Mouse (Mus musculus) kidney, embryonic 14.5 days (tissue): Measurements from ENCODE around the gene Olfr1123. TPM values are rescaled to one million over a fixed set of nuclear protein-coding genes. Genes with fewer than 3 reads are reported as not detected.
"Not testable (repeated sequence)": the region's sequence is repeated elsewhere in the genome, so short reads cannot be mapped to it uniquely, and the experiment has no call there.

Experiments
- ATAC-seq: fragments of 200-750 bp; cut with Nextera tagmentation; 2 replicates; pipeline ENCODE4 v1.8.0; 2017; ENCODE audit warnings: moderate number of reproducible peaks, mild to moderate bottlenecking, moderate TSS enrichment, moderate library complexity; ENCODE audit not compliant: low FRiP score, low TSS enrichment
- H3K27ac ChIP-seq: fragments of 300-500 bp; sonication (generic); 2 replicates; pipeline ENCODE4 v1.5.1; 2014; ENCODE audit warnings: low read depth, mild to moderate bottlenecking, low read length, moderate library complexity, mixed read lengths
- H3K27me3 ChIP-seq: fragments of 300-500 bp; sonication (generic); 2 replicates; pipeline ENCODE4 v1.6.1; 2014; ENCODE audit warnings: mild to moderate bottlenecking, low read length; ENCODE audit not compliant: control insufficient read depth, insufficient read depth
- H3K36me3 ChIP-seq: fragments of 300-500 bp; sonication (generic); 2 replicates; pipeline ENCODE4 v1.6.1; 2014; ENCODE audit warnings: low read length, mixed read lengths; ENCODE audit not compliant: control insufficient read depth, insufficient read depth
- H3K4me1 ChIP-seq: fragments of 300-500 bp; sonication (generic); 2 replicates; pipeline ENCODE4 v1.6.1; 2014; ENCODE audit warnings: low read length, mixed read lengths; ENCODE audit not compliant: control insufficient read depth, insufficient read depth
- H3K4me2 ChIP-seq: fragments of 300-500 bp; sonication (generic); replicated peaks from 2 replicates; pipeline ENCODE4 v1.6.1; 2014; ENCODE audit warnings: low read depth, mild to moderate bottlenecking, low read length
- H3K4me3 ChIP-seq: fragments of 300-500 bp; sonication (generic); 2 replicates; pipeline ENCODE4 v1.5.1; 2014; ENCODE audit warnings: mild to moderate bottlenecking, low read length
- H3K9ac ChIP-seq: fragments of 300-500 bp; sonication (generic); 2 replicates; pipeline ENCODE4 v1.6.1; 2014; ENCODE audit warnings: low read depth, mild to moderate bottlenecking, low read length, moderate library complexity
- H3K9me3 ChIP-seq: fragments of 300-500 bp; sonication (generic); 2 replicates; pipeline ENCODE4 v1.6.1; 2016; ENCODE audit warnings: low read length; ENCODE audit not compliant: control insufficient read depth
- WGBS: fragments of 180-500 bp; shearing (Covaris S2); extraction: QIAGEN DNeasy Blood & Tissue Kit; methylation state at CpG from one replicate; pipeline ENCODE4 v1.1.7; 2014; 5-methylcytosine and 5-hydroxymethylcytosine counted together
- polyA plus RNA-seq: library from polyadenylated mRNA; unstranded; fragments of >200 nt; fragmentation: Nextera tagmentation; extraction: Ambion mirVana; gene quantifications from 2 replicates; pipeline ENCODE4 v1.2.1, GENCODE M21; 2014

Gene Olfr1123
- not detected in 2 replicates for polyA plus RNA-seq

DNA sequence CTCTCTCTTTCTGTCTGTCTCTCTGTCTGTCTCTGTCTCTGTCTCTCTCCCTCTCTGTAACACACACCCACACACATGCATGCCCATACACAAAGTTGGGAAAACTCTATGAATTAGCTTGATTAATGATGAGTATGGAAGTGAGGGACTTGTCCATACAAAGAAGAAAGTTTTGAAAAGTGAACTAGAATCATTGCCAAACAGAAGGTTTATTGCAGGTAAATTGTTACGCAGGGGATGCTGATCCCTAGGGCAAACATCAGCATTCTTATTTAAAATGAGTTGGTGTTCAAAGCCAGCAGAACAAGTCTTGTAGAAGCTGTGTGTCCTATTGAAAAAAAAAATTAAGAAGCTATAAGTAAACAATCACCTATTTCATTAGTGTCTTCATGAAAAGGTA, at the start of gene Olfr1123:
TSS of gene Olfr1123 (plus strand) at position 301 of the 400 bp plus-strand sequence.
- no peak within 1 kb of the TSS for H3K4me2 ChIP-seq
- H3K4me1 ChIP-seq = no peaks in the 10 kb centered on the region
- H3K9ac ChIP-seq = no peak within 1 kb of the TSS
- no peak for ATAC-seq
- H3K27me3 ChIP-seq = no peaks in the 10 kb centered on the region
- H3K9me3 ChIP-seq = no peaks in the 10 kb centered on the region
- H3K27ac ChIP-seq = no peak within 1 kb of the TSS
- no peaks in the 10 kb centered on the region for H3K36me3 ChIP-seq
- no peak within 1 kb of the TSS for H3K4me3 ChIP-seq
- WGBS = 80% methylated on average over 1 of the region's 1 CpGs

DNA sequence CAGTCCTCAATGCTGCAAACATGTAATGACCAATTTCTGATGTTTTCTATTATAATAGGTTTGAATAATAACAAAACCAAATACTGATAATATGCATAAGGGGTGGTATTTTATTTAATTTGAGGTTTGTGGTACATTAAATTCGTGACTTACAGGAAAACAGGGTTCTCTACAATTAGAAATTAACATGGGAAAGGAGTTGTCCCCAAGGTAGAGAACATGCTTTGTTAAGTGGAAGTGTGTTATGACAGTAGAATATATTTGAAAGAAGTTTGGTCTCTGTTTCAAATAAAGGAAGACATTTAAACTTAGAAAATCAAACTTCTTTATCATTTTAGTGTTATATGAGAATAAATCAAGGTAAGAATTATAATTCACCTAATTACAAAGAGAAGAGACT, 46.8 kb upstream of the Olfr1123 start, which contains the start of gene Olfr1121:
TSS of gene Olfr1121 (plus strand) at position 301 of the 400 bp plus-strand sequence.
- H3K4me2 ChIP-seq = no peak within 1 kb of the TSS
- 37% methylated on average over 1 of the region's 1 CpGs for WGBS

DNA sequence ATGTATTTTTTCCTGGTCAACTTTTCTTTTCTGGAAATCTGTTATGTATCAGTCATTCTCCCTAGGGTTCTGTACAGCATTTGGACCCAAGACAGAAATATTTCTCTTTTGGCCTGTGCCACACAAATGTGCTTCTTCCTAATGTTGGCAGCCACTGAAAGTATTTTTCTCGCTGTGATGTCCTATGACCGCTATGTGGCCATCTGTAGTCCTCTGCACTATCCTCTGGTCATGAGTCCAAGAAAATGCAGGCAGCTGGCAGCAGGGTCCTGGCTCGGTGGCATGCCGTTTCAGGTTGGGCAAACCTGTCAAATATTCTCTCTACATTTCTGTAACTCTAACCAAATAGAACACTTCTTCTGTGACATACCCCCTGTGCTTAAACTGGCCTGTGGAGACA, 44.7 kb upstream of the Olfr1123 start:
- no peak overlapping the region for H3K4me3 ChIP-seq
- 97% methylated on average over 4 of the region's 4 CpGs for WGBS
- no peak overlapping the region for H3K9ac ChIP-seq
- H3K4me1 ChIP-seq = no peaks in the 10 kb centered on the region
- no peak overlapping the region for H3K4me2 ChIP-seq
- no peak for ATAC-seq
- H3K36me3 ChIP-seq = no peaks in the 10 kb centered on the region
- no peak overlapping the region for H3K27ac ChIP-seq
- H3K9me3 ChIP-seq = no peaks in the 10 kb centered on the region
- no peaks in the 10 kb centered on the region for H3K27me3 ChIP-seq

More for the DNA sequence above, 46.8 kb upstream of the Olfr1123 start, which contains the start of gene Olfr1121:
- H3K27ac ChIP-seq = no peak within 1 kb of the TSS
- no peaks in the 10 kb centered on the region for H3K27me3 ChIP-seq
- H3K9ac ChIP-seq = no peak within 1 kb of the TSS
- no peak for ATAC-seq
- H3K36me3 ChIP-seq = no peaks in the 10 kb centered on the region
- H3K4me1 ChIP-seq = no peaks in the 10 kb centered on the region
- H3K4me3 ChIP-seq = no peak within 1 kb of the TSS
- H3K9me3 ChIP-seq = no peaks in the 10 kb centered on the region

DNA sequence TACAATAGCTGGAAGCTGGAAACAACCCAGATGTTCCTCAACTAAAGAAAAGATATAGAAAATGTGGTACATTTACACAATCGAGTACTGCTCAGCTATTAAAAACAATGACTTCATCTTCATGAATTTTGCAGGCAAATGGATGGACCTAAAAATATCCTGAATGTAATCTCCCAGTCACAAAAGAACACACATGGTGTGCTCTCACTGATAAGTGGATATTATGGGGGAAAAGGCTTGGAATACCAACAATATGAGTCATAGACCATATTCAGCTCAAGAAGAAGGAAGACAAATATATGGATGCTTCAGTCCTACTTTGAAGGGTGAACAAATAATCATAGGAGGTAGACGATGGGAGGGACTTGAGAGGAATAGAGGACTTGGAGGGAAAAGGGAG, 32.5 kb upstream of the Olfr1123 start:
- 80% methylated on average over 2 of the region's 2 CpGs for whole genome bisulfite sequencing
- H3K27ac ChIP-seq = no peak overlapping the region
- no peaks in the 10 kb centered on the region for H3K27me3 ChIP-seq
- H3K4me1 ChIP-seq = no peaks in the 10 kb centered on the region
- no peaks in the 10 kb centered on the region for H3K9me3 ChIP-seq
- no peak overlapping the region for H3K4me2 ChIP-seq
- H3K9ac ChIP-seq = no peak overlapping the region
- ATAC-seq = no peak
- no peaks in the 10 kb centered on the region for H3K36me3 ChIP-seq
- H3K4me3 ChIP-seq = no peak overlapping the region

DNA sequence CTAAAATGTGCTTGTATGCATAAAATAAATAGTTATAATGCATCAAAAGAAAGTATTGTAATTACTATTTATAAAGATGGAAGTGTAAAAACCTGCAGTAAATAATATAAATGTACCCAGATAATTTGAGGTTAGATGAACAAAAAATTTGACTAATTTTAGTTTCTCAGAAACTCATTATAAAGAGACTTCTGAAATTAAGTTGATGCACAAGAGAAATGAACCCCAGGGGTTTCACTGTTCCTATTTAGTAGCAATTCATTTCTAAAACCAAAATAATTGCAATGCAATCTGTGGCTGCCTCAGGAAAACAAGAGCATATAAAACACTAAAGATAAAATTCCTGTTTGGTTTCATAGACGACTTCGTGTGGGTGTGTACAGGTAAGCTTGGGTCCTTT, 30.9 kb upstream of the Olfr1123 start, which contains the start of gene Olfr1122:
TSS of gene Olfr1122 (plus strand) at position 301 of the 400 bp plus-strand sequence.
- H3K27ac ChIP-seq = no peak within 1 kb of the TSS
- H3K9ac ChIP-seq = no peak within 1 kb of the TSS
- no peaks in the 10 kb centered on the region for H3K36me3 ChIP-seq
- H3K9me3 ChIP-seq = no peaks in the 10 kb centered on the region
- H3K4me3 ChIP-seq = no peak within 1 kb of the TSS
- no peak for ATAC-seq
- no peaks in the 10 kb centered on the region for H3K4me1 ChIP-seq
- no peak within 1 kb of the TSS for H3K4me2 ChIP-seq
- H3K27me3 ChIP-seq = no peaks in the 10 kb centered on the region
- WGBS = 87% methylated on average over 2 of the region's 2 CpGs

DNA sequence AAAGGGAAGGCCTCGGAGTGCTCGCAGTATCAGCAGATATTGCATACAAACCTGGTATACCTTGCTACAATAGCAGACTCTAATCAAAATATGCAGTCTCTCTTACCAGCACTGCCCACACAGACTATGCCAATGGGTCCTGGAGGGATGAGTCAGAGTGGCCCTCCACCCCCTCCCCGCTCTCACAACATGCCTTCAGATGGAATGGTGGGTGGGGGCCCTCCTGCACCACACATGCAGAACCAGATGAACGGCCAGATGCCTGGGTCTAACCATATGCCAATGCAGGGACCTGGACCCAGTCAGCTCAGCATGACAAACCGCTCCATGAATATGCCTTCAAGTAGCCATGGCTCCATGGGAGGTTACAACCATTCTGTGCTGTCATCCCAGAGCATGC, 22.8 kb upstream of the Olfr1123 start:
- 0 out of 2 replicates have a peak, but pooled peaks have one; percentile 28 for ATAC-seq
- H3K27me3 ChIP-seq, H3K4me1 ChIP-seq, H3K4me3 ChIP-seq, H3K4me2 ChIP-seq, H3K27ac ChIP-seq, H3K9ac ChIP-seq, H3K9me3 ChIP-seq, H3K36me3 ChIP-seq: not testable (repeated sequence)
- WGBS = 91% methylated on average over 5 of the region's 5 CpGs

DNA sequence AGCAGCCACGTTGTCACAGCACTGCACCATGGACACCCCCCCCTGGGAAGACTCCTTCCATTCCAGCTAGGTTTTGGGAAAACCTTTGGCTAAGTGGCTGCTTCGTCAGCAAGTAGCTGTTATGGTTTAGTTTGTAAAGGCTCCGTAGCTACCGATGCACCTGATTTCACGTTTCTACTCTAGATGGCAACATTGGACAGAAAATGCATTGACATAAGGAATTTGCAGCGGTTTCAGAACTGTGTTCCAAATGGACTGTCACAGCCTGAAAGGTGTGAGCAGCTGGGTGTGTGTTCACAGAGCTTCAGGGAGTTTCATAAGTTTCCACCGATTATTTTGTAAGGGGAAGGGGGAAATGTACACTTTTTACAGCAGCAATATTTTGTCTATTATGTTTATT, 21.7 kb upstream of the Olfr1123 start:
- not testable (repeated sequence) for H3K4me3 ChIP-seq, ATAC-seq, H3K36me3 ChIP-seq, H3K9me3 ChIP-seq, H3K27ac ChIP-seq, H3K27me3 ChIP-seq, H3K4me2 ChIP-seq, H3K9ac ChIP-seq, H3K4me1 ChIP-seq
- 83% methylated on average over 7 of the region's 7 CpGs for WGBS

DNA sequence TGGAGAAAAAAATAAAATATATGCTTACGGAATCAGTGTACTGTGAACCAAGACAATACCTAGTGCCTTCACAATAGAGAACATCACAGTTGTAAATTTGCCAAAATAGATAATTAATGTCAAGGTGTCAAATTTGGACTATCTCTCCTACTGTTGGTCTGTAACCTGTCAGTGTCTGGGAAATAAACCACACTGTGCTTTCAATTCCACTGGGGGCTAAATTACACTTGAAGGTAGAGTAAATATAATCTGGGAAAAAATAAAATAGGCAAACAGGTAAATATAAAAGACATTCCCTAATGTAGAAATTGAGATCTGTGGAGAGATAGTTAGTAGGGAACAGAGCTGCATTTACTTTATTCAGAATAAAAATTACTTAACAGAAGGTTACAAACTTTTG, 13.5 kb downstream of the Olfr1123 start, which contains the start of gene Olfr1124:
TSS of gene Olfr1124 (plus strand) at position 301 of the 400 bp plus-strand sequence.
- Histone ChIP-seq H3K9ac (no peak within 1 kb of the TSS), H3K4me2 (no peak within 1 kb of the TSS), H3K9me3 (no peaks in the 10 kb centered on the region), H3K4me3 (no peak within 1 kb of the TSS), H3K36me3 (no peaks in the 10 kb centered on the region), H3K4me1 (no peaks in the 10 kb centered on the region), H3K27me3 (no peaks in the 10 kb centered on the region), H3K27ac (no peak within 1 kb of the TSS)
- ATAC-seq = no peak
- 89% methylated on average over 1 of the region's 1 CpGs for WGBS

DNA sequence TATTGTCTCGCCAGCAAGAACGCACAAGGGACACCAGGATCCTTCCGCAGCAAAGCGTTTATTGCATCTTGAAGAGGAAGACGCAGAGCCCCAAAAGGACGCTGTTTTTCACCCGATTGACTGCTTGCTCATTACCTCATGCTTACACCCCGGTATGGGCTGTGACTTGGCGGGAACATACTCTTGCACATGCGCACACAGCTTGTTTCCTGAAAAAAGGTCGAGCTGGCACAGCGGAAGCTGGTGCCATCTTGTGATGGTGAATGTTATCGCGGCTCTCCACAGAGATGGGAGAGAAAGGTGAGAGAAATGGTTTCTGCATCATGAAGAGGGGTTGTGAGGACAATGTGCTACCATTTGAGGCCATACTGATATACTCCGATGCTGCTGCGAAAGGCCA, 21.3 kb downstream of the Olfr1123 start:
- H3K9ac ChIP-seq = no peak overlapping the region
- no peaks in the 10 kb centered on the region for H3K27me3 ChIP-seq
- H3K9me3 ChIP-seq = no peaks in the 10 kb centered on the region
- ATAC-seq = no peak
- 91% methylated on average over 16 of the region's 16 CpGs for WGBS
- no peaks in the 10 kb centered on the region for H3K4me1 ChIP-seq
- no peak overlapping the region for H3K4me3 ChIP-seq
- no peak overlapping the region for H3K27ac ChIP-seq
- H3K4me2 ChIP-seq = no peak overlapping the region
- no peaks in the 10 kb centered on the region for H3K36me3 ChIP-seq
